Mouse (Mus musculus) hindbrain, embryonic 13.5 days (tissue): ENCODE measurements at regions not wholly inside any gene's neighbourhood (a gene's known extent, or its start where the extent isn't known, plus 50 kb on each side); places are given as distances from the start of the nearest gene placed in this dataset.

Experiments
- ATAC-seq: fragments of 200-750 bp; cut with Nextera tagmentation; 2 replicates; pipeline ENCODE4 v1.8.0; 2017; ENCODE audit warnings: moderate TSS enrichment; ENCODE audit not compliant: low FRiP score
- H3K27ac ChIP-seq: fragments of 300-500 bp; sonication (generic); 2 replicates; pipeline ENCODE4 v1.5.1; 2015; ENCODE audit warnings: inconsistent platforms, mild to moderate bottlenecking, moderate library complexity
- H3K27me3 ChIP-seq: fragments of 300-500 bp; sonication (generic); 2 replicates; pipeline ENCODE4 v1.6.1; 2015; ENCODE audit warnings: mild to moderate bottlenecking, inconsistent platforms
- H3K36me3 ChIP-seq: fragments of 300-500 bp; sonication (generic); 2 replicates; pipeline ENCODE4 v1.6.1; 2015; ENCODE audit warnings: mild to moderate bottlenecking, inconsistent platforms
- H3K4me1 ChIP-seq: fragments of 300-500 bp; sonication (generic); replicated peaks from 2 replicates; pipeline ENCODE4 v1.6.1; 2015; ENCODE audit warnings: inconsistent platforms
- H3K4me2 ChIP-seq: fragments of 300-500 bp; sonication (generic); 2 replicates; pipeline ENCODE4 v1.6.1; 2015; ENCODE audit warnings: inconsistent platforms, mild to moderate bottlenecking, moderate library complexity
- H3K4me3 ChIP-seq: fragments of 300-500 bp; sonication (generic); 2 replicates; pipeline ENCODE4 v1.5.1; 2015; ENCODE audit warnings: mild to moderate bottlenecking, inconsistent platforms
- H3K9ac ChIP-seq: fragments of 300-500 bp; sonication (generic); 2 replicates; pipeline ENCODE4 v1.6.1; 2015; ENCODE audit warnings: mild to moderate bottlenecking, inconsistent platforms
- H3K9me3 ChIP-seq: fragments of 300-500 bp; sonication (generic); 2 replicates; pipeline ENCODE4 v1.6.1; 2016; ENCODE audit warnings: inconsistent platforms
- WGBS: fragments of 180-500 bp; shearing (Covaris S2); methylation state at CpG from one replicate; pipeline ENCODE4 v1.1.7; 2015; 5-methylcytosine and 5-hydroxymethylcytosine counted together

GRCm38 (mm10) chrX:130808530-130809235, 1059.1 kb downstream of the Diaph2 start:
- H3K9ac ChIP-seq: no peak overlapping the region
- no peaks in the 10 kb centered on the region for H3K9me3 ChIP-seq
- H3K27me3 ChIP-seq: no peaks in the 10 kb centered on the region
- no peaks in the 10 kb centered on the region for H3K4me1 ChIP-seq
- no peak overlapping the region for H3K27ac ChIP-seq
- H3K4me2 ChIP-seq: no peak overlapping the region
- H3K36me3 ChIP-seq: no peaks in the 10 kb centered on the region
- 79% methylated on average over 3 of the region's 3 CpGs for WGBS
- ATAC-seq: no peak
- no peak overlapping the region for H3K4me3 ChIP-seq

DNA sequence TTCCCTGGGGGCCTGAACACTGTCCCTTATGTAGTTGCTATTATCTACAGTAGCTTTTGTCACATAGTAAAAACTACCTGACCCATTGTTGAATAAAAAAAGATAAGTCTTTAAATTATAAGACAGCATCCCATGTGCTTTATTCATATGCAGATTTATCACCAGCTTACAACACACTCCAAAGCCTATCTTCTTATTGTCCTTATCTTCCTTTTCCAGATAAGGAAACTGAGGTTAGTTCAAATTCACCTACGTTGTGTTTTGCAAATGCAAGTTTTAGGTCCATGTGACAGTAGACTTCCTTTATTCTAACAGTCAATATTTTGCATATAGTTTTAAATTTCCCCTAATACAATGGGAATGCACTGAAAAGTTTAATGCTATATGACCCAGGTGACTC, 1069.4 kb downstream of the Diaph2 start:
- H3K4me2 ChIP-seq: no peak overlapping the region
- 71% methylated on average over 1 of the region's 1 CpGs for WGBS
- H3K4me3 ChIP-seq: no peak overlapping the region
- H3K27me3 ChIP-seq: no peaks in the 10 kb centered on the region
- H3K9ac ChIP-seq: no peak overlapping the region
- H3K36me3 ChIP-seq: no peaks in the 10 kb centered on the region
- H3K9me3 ChIP-seq: no peaks in the 10 kb centered on the region
- no peaks in the 10 kb centered on the region for H3K4me1 ChIP-seq
- no peak overlapping the region for H3K27ac ChIP-seq
- no peak for ATAC-seq

GRCm38 (mm10) chrX:130819707-130820106, 1070.2 kb downstream of the Diaph2 start:
- H3K27ac ChIP-seq: no peak overlapping the region
- no peak overlapping the region for H3K9ac ChIP-seq
- H3K4me3 ChIP-seq: no peak overlapping the region
- H3K4me2 ChIP-seq: no peak overlapping the region
- WGBS: 85% methylated on average over 1 of the region's 1 CpGs
- 0 out of 2 replicates have a peak, but pooled peaks have one; percentile 10 for ATAC-seq
- no peaks in the 10 kb centered on the region for H3K9me3 ChIP-seq
- no peaks in the 10 kb centered on the region for H3K27me3 ChIP-seq
- no peaks in the 10 kb centered on the region for H3K36me3 ChIP-seq
- no peaks in the 10 kb centered on the region for H3K4me1 ChIP-seq

- 75% methylated on average over 3 of the region's 3 CpGs for WGBS
Observed at GRCm38 (mm10) chrX:130820168-130820567, 1070.6 kb downstream of the Diaph2 start.

GRCm38 (mm10) chrX:130823943-130824342, 1074.4 kb downstream of the Diaph2 start:
- Histone ChIP-seq H3K9ac (no peak overlapping the region), H3K4me1 (no peaks in the 10 kb centered on the region), H3K27me3 (no peaks in the 10 kb centered on the region), H3K4me2 (no peak overlapping the region), H3K4me3 (no peak overlapping the region), H3K27ac (no peak overlapping the region), H3K9me3 (no peaks in the 10 kb centered on the region), H3K36me3 (no peaks in the 10 kb centered on the region)
- no peak for ATAC-seq
- WGBS: 98% methylated on average over 2 of the region's 2 CpGs

More at GRCm38 (mm10) chrX:130820168-130820567, 1070.6 kb downstream of the Diaph2 start:
- Histone ChIP-seq H3K9me3 (no peaks in the 10 kb centered on the region), H3K36me3 (no peaks in the 10 kb centered on the region), H3K4me1 (no peaks in the 10 kb centered on the region), H3K27ac (no peak overlapping the region), H3K27me3 (no peaks in the 10 kb centered on the region), H3K4me2 (no peak overlapping the region), H3K4me3 (no peak overlapping the region), H3K9ac (no peak overlapping the region)
- peak; percentile 73 for ATAC-seq

GRCm38 (mm10) chrX:130835835-130836234, 1086.3 kb downstream of the Diaph2 start:
- H3K4me1 ChIP-seq: no peaks in the 10 kb centered on the region

GRCm38 (mm10) chrX:130843141-130843540, 1093.6 kb downstream of the Diaph2 start:
- H3K4me2 ChIP-seq: no peak overlapping the region
- no peak overlapping the region for H3K27ac ChIP-seq
- H3K4me3 ChIP-seq: no peak overlapping the region
- no peaks in the 10 kb centered on the region for H3K27me3 ChIP-seq
- no peaks in the 10 kb centered on the region for H3K36me3 ChIP-seq
- no peak for ATAC-seq
- no peaks in the 10 kb centered on the region for H3K4me1 ChIP-seq
- no peak overlapping the region for H3K9ac ChIP-seq
- 88% methylated on average over 3 of the region's 3 CpGs for WGBS
- no peaks in the 10 kb centered on the region for H3K9me3 ChIP-seq

More at GRCm38 (mm10) chrX:130835835-130836234, 1086.3 kb downstream of the Diaph2 start:
- no peaks in the 10 kb centered on the region for H3K27me3 ChIP-seq
- no peak overlapping the region for H3K4me2 ChIP-seq
- no peak overlapping the region for H3K27ac ChIP-seq
- no peak overlapping the region for H3K4me3 ChIP-seq
- no peak overlapping the region for H3K9ac ChIP-seq
- no peaks in the 10 kb centered on the region for H3K9me3 ChIP-seq
- ATAC-seq: no peak
- no peaks in the 10 kb centered on the region for H3K36me3 ChIP-seq

DNA sequence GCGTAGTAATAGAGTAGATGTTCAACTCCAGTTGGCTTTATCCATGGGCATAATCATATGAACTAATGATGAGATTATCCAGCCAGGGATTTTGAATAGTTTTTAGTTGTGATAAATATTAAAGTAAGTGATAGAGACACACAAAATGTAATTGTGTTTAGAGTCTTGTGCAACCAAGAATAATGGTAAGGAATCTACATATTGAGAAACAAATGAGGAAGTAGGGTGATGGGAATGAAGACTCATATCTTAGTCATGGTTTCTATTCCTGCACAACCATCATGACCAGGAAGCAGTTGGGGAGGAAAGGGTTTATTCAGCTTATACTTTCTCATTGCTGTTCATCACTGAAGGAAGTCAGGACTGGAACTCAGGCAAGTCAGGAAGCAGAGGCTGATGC, 1117.0 kb downstream of the Diaph2 start:
- H3K4me2 ChIP-seq: no peak overlapping the region
- WGBS: 78% methylated on average over 1 of the region's 1 CpGs
- no peak for ATAC-seq
- no peaks in the 10 kb centered on the region for H3K27me3 ChIP-seq
- no peaks in the 10 kb centered on the region for H3K9me3 ChIP-seq
- H3K27ac ChIP-seq: no peak overlapping the region
- H3K36me3 ChIP-seq: no peaks in the 10 kb centered on the region
- no peaks in the 10 kb centered on the region for H3K4me1 ChIP-seq
- H3K9ac ChIP-seq: no peak overlapping the region
- H3K4me3 ChIP-seq: no peak overlapping the region

GRCm38 (mm10) chrX:130874157-130874556, 1124.6 kb downstream of the Diaph2 start:
- Histone ChIP-seq H3K4me3 (no peak overlapping the region), H3K9me3 (no peaks in the 10 kb centered on the region), H3K9ac (no peak overlapping the region), H3K36me3 (no peaks in the 10 kb centered on the region), H3K27me3 (no peaks in the 10 kb centered on the region), H3K27ac (no peak overlapping the region), H3K4me1 (no peaks in the 10 kb centered on the region), H3K4me2 (no peak overlapping the region)
- WGBS: 65% methylated on average over 1 of the region's 1 CpGs
- no peak for ATAC-seq

GRCm38 (mm10) chrX:130875289-130875688, 1125.7 kb downstream of the Diaph2 start:
- no peaks in the 10 kb centered on the region for H3K36me3 ChIP-seq
- no peak for ATAC-seq
- 40% methylated on average over 3 of the region's 3 CpGs for WGBS

GRCm38 (mm10) chrX:130876120-130876519, 1126.6 kb downstream of the Diaph2 start:
- WGBS: 91% methylated on average over 4 of the region's 4 CpGs
- no peak overlapping the region for H3K27ac ChIP-seq
- H3K9me3 ChIP-seq: no peaks in the 10 kb centered on the region
- no peaks in the 10 kb centered on the region for H3K27me3 ChIP-seq
- no peaks in the 10 kb centered on the region for H3K4me1 ChIP-seq
- no peak overlapping the region for H3K4me2 ChIP-seq
- no peak overlapping the region for H3K4me3 ChIP-seq
- H3K9ac ChIP-seq: no peak overlapping the region
- ATAC-seq: no peak
- no peaks in the 10 kb centered on the region for H3K36me3 ChIP-seq

More at GRCm38 (mm10) chrX:130875289-130875688, 1125.7 kb downstream of the Diaph2 start:
- no peak overlapping the region for H3K9ac ChIP-seq
- no peaks in the 10 kb centered on the region for H3K9me3 ChIP-seq
- H3K27ac ChIP-seq: no peak overlapping the region
- H3K4me1 ChIP-seq: no peaks in the 10 kb centered on the region
- no peak overlapping the region for H3K4me3 ChIP-seq
- no peak overlapping the region for H3K4me2 ChIP-seq
- H3K27me3 ChIP-seq: no peaks in the 10 kb centered on the region
